Mouse (Mus musculus) hindbrain, embryonic 10.5 days (tissue): ENCODE measurements around the gene Catsperd. TPM values are rescaled to one million over a fixed set of nuclear protein-coding genes. Genes with fewer than 3 reads are reported as not detected.
A peak's percentile ranks its signal among the peaks of the same experiment; 100 is the strongest.
"Not testable (repeated sequence)": the region's sequence is repeated elsewhere in the genome, so short reads cannot be mapped to it uniquely, and the experiment has no call there.

ENCODE experiments used
- DNase-seq: peaks from one replicate; pipeline ENCODE4 v3.0.0-alpha.2; 2017; ENCODE audit warnings: low spot score
- H3K27ac ChIP-seq: fragments of 300-500 bp; sonication (generic); 2 replicates; pipeline ENCODE4 v1.5.1; 2016; ENCODE audit warnings: mild to moderate bottlenecking, moderate library complexity
- H3K27me3 ChIP-seq: fragments of 300-500 bp; sonication (generic); 2 replicates; pipeline ENCODE4 v1.6.1; 2016; ENCODE audit warnings: mild to moderate bottlenecking; ENCODE audit not compliant: poor library complexity, insufficient read depth, severe bottlenecking
- H3K36me3 ChIP-seq: fragments of 300-500 bp; sonication (generic); 2 replicates; pipeline ENCODE4 v1.6.1; 2016; ENCODE audit warnings: mild to moderate bottlenecking, moderate library complexity
- H3K4me1 ChIP-seq: fragments of 300-500 bp; sonication (generic); replicated peaks from 2 replicates; pipeline ENCODE4 v1.6.1; 2016; ENCODE audit warnings: mild to moderate bottlenecking
- H3K4me3 ChIP-seq: fragments of 300-500 bp; sonication (generic); 2 replicates; pipeline ENCODE4 v1.5.1; 2016; ENCODE audit warnings: mild to moderate bottlenecking, moderate library complexity
- H3K9me3 ChIP-seq: fragments of 300-500 bp; sonication (generic); 2 replicates; pipeline ENCODE4 v1.6.1; 2016; ENCODE audit warnings: mild to moderate bottlenecking, moderate library complexity
- WGBS: fragments of 180-500 bp; shearing (Covaris S2); methylation state at CpG from one replicate; pipeline ENCODE4 v1.1.7; 2016; 5-methylcytosine and 5-hydroxymethylcytosine counted together
- polyA plus RNA-seq: library from polyadenylated mRNA; unstranded; fragments of >200 nt; fragmentation: Nextera tagmentation; extraction: Ambion mirVana; gene quantifications from 2 replicates; pipeline ENCODE4 v1.2.1, GENCODE M21; 2016

Catsperd gene
- polyA plus RNA-seq, 1 experiment from 2014 or later: 0.95 TPM

DNA sequence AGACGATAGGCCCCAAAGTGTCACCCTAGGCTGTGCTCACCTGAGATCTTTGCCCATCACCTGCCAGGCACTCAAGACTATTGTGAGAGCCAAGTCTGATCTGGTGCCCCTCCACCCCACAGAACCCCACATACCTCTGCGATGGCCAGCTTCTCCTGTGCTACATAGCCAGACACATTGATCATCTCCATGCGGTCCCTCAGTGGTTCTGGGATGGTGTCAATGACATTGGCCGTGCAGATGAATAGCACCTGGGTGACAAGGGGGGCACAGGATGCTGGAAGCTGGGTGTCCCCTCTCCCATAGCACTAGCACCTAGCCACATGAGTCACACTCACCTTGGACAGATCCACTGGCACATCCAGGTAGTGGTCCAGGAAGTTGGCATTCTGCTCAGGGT is 12.2 kb upstream of the Catsperd start:
- WGBS: 91% methylated on average over 4 of the region's 4 CpGs
- DNase-seq: no peak
- Histone ChIP-seq H3K36me3 (peaks cover 70% of the 10 kb centered on the region), H3K9me3 (no peaks in the 10 kb centered on the region), H3K4me1 (peaks cover 45% of the 10 kb centered on the region), H3K4me3 (peak overlapping the region; percentile 87), H3K27me3 (no peaks in the 10 kb centered on the region), H3K27ac (no peak overlapping the region)

DNA sequence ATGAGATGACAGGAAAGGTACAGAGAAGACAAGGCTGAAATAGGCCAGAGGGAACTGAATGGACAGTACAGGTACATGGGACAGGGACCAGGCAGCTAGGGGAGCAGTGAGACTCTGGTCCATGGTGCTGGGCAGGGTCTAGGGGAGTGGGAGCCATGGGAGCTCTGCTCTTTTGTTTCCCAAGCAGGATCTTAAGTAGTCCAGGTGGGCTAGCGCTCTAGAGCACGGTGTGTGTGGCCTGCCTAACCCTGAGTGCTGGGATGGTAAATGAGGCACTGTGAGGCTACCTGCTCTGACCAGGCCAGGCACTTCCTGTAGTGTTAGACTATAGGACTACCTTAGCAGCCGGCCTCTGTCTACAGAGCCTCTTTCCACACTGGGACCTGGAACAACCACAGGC is 11.2 kb upstream of the Catsperd start:
- Histone ChIP-seq H3K4me3 (no peak overlapping the region), H3K27me3 (no peaks in the 10 kb centered on the region), H3K36me3 (peaks cover 79% of the 10 kb centered on the region), H3K9me3 (no peaks in the 10 kb centered on the region), H3K4me1 (peaks cover 36% of the 10 kb centered on the region), H3K27ac (no peak overlapping the region)
- no peak for DNase-seq
- 88% methylated on average over 3 of the region's 3 CpGs for WGBS

DNA sequence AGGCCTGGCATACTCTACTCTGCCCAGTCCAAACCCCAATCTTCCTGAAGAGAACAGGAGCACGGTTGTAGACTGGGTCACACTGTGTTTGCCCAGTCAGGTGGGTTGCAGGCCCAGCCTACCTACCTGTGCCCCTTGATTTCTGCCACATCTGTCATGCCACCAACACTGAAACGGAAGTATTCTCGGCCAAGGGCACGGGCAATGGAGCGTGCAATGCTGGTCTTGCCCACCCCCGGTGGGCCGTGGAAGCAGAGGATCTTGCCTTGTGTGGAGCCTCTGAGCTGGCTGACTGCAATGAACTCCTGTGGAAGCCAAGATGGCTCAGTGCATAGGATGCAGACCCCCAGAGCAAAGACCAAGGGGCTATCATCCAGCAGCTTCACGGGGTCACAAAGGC is 10.3 kb upstream of the Catsperd start:
- Histone ChIP-seq H3K36me3 (peaks cover 88% of the 10 kb centered on the region), H3K27ac (no peak overlapping the region), H3K27me3 (no peaks in the 10 kb centered on the region), H3K4me3 (peak overlapping the region; percentile 6; the same call in 1 of the 2 replicates), H3K9me3 (no peaks in the 10 kb centered on the region), H3K4me1 (peaks cover 27% of the 10 kb centered on the region)
- WGBS: 95% methylated on average over 8 of the region's 8 CpGs
- no peak for DNase-seq

DNA sequence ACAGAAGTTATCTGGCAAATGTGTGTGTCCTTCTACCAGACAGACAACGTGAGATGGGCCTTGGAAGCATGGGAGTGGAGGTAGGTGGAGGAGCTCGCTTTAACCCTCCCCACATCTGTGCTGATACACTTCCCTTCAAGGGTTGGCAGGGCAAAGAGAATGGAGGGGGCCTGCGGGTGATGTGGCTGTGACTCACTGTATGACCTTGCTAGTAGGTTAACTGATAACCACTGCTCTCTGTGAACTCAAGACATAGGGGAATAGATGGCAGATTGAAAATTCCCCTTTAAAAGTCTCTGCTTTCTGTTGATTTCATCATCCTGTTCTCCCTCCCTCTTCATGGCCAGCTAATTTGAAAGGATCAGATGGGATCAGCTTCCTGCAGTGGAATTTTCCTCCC is 2.4 kb upstream of the Catsperd start:
- Histone ChIP-seq H3K9me3 (no peaks in the 10 kb centered on the region), H3K4me1 (peaks cover 29% of the 10 kb centered on the region), H3K27me3 (no peaks in the 10 kb centered on the region), H3K4me3 (peak overlapping the region; percentile 98), H3K36me3 (peaks cover 47% of the 10 kb centered on the region), H3K27ac (no peak overlapping the region)
- WGBS: 89% methylated on average over 3 of the region's 3 CpGs
- no peak for DNase-seq

DNA sequence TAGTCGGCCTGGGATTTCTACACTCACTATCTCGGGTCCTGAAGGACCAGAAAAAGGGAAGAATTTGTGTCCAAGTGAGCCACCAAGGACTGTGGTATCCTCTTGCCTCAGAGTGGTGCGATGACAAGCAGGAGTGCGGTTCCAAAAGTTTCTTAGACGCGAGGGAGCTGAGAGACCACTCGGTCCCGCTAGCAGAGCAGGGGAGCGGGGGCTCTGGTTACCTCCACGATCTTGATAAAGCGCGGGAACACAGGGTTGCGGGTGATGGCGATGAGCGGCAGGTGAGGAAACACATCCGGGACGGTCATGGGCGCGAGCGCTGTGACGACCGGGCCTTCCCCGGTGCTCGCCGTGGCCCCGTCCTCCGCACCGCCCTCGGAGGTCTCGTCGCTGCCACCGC is 1.7 kb upstream of the Catsperd start:
- Histone ChIP-seq H3K4me3 (peak overlapping the region; percentile 98), H3K4me1 (peaks cover 29% of the 10 kb centered on the region), H3K27ac (peak overlapping the region; percentile 93), H3K9me3 (no peaks in the 10 kb centered on the region), H3K27me3 (no peaks in the 10 kb centered on the region), H3K36me3 (peaks cover 39% of the 10 kb centered on the region)
- no peak for DNase-seq
- under 1% methylated on average over 32 of the region's 32 CpGs for WGBS

DNA sequence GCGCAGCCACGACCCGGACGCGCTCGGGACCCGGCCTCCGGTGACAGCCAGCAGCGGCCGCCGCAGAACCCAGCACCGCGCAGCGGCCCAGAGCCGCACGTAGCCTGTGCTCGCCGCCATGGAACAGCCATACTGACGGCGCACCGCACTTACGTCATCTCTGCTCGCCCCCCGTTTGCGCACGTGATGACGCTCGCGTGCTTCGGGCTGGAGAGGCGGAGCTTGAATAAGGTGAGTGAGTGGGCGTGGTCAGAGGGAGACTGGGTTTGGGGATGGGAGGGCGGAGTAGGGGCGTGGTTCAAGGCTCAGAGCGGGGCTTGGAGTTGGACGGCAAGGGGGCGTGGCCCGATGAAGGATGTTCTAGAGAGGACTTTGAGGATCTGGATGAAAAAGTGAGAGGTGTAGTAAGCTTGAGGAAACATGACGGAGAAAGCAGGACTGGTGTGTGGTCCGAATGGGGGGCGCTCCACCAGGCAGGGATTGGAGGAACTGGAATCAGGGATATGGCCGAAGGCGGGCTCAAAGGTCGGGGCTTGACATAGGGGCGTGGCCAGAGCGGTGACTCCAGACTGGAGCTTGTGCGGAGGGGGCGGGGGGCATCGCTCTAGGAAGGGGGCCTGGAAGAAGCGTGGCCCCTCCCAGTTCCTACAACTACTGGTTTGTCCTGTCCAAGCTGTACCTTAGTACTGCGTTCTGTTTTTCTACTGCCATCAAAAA is 1.0 kb upstream of the Catsperd start, which contains the start of gene Lonp1:
Gene Lonp1 (minus strand): TSS at position 134 of the 717 bp plus-strand sequence.
- Histone ChIP-seq H3K36me3 (peaks cover 33% of the 10 kb centered on the region), H3K4me3 (peak within 1 kb of the TSS; percentile 98), H3K27me3 (no peaks in the 10 kb centered on the region), H3K4me1 (peaks cover 29% of the 10 kb centered on the region), H3K9me3 (no peaks in the 10 kb centered on the region), H3K27ac (peak within 1 kb of the TSS; percentile 93)
- DNase-seq: peak; percentile 99
- WGBS: under 1% methylated on average over 51 of the region's 51 CpGs

DNA sequence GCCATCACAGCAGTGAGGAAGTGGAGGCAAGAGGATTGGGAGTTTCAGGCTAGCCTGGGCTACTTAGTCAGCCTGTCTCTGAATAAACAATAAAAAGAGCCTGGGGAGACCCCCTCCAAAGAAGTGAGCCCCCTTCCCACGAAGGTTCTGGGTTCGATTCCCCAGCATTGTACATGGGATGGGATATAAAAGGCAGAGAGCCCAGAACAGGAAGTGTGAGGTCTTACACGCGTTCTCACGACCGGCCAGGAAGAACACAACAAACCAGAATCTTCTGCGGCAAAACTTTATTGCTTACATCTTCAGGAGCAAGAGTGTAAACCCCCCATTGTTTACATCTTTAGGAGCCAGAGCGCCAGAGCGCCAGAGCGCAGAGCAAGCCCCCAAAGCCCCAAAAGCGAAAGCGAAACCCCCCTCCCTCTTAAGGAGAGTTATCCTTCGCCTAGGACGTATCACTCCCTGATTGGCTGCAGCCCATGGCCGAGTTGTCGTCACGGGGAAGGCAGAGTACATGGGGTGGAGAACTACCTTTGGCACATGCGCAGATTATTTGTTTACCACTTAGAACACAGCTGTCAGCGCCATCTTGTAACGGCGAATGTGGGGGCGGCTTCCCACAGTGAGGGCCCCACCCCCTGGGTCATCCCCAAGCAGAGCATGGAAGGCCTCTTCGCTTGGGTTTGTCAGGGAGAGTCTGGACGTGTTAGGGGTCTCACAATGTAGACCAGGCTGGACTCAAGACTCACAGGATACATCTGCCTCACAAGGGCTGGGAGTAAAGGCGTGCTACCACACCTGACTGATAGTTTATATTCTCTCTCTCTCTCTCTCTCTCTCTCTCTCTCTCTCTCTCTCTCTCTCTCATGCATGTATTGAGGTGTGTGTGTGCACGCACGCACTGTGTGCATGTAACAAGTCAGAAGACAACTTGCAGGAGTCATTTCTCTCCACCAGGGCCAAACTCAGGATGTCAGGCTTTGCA is 2.1 kb downstream of the Catsperd start:
- WGBS: 91% methylated on average over 27 of the region's 27 CpGs

DNA sequence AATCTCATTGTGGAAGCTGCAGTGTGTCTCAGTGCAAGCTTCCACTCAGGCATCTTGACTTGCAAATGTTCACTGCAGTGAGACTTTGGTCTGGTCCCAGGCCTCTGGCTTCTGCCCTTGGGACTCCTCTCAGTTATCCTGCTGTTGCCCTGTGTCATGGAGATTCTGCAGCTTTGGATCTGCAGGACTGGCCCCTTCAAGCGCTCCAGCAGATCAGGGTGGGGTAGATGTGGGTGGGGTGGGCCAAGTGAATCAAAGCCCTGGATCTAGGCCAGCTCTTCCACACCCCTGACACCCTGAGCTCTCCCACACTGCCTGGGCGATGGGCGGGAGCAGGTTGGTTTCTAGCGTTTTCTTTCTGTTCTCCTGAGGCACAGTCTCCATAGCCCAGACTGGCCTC is 3.9 kb downstream of the Catsperd start:
- WGBS: 54% methylated on average over 4 of the region's 4 CpGs

More for the DNA sequence above, 2.1 kb downstream of the Catsperd start:
- not testable (repeated sequence) for H3K4me3 ChIP-seq, H3K27me3 ChIP-seq, H3K27ac ChIP-seq, H3K36me3 ChIP-seq, DNase-seq, H3K9me3 ChIP-seq
- H3K4me1 ChIP-seq: peaks cover 25% of the 10 kb centered on the region

DNA sequence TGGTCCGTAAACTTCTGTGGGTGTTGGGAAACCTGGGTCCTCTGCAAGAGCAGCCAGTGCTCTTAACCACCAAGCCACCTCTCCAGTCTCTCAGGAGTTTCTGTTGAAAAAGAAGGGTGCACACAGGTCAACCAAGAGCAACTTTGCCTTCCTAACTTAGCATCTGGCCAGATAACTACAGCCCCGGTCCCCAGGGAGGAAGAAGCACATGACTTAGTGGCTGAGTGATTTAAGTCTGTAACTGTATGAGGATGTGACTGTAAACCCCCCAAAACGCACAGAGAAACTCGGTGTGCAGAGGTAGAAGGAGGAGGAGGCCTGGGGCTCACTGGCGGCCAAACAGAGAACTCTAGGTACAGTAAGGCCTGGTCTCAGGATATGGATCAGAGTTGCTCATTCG is 6.1 kb downstream of the Catsperd start:
- Histone ChIP-seq H3K36me3 (no peaks in the 10 kb centered on the region), H3K27me3 (no peaks in the 10 kb centered on the region), H3K9me3 (no peaks in the 10 kb centered on the region), H3K4me3 (no peak overlapping the region), H3K4me1 (no peaks in the 10 kb centered on the region), H3K27ac (no peak overlapping the region)
- no peak for DNase-seq
- 84% methylated on average over 6 of the region's 6 CpGs for WGBS

More for the DNA sequence above, 3.9 kb downstream of the Catsperd start:
- H3K4me1 ChIP-seq: peaks cover 8% of the 10 kb centered on the region
- no peak overlapping the region for H3K4me3 ChIP-seq
- DNase-seq: no peak
- no peaks in the 10 kb centered on the region for H3K36me3 ChIP-seq
- no peaks in the 10 kb centered on the region for H3K27me3 ChIP-seq
- no peaks in the 10 kb centered on the region for H3K9me3 ChIP-seq
- no peak overlapping the region for H3K27ac ChIP-seq

DNA sequence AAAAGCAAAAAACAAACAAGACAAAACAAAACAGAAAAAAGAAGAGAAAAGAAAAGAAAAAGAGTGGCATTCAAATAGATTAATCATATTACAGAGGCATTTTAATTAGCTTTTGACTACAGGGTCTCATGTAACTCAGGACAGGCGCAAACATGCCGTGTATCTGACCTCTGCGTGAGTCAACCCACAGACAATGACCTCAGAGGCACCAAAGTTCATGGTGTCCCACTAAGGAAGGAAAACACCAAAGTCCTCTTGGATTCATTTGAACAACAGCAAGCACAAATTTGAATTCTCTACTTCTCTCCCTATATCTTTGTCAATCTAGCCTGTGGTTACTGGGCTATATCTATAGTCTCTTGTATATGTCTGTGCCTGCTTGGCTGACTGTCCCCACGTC is 15.3 kb downstream of the Catsperd start:
- H3K36me3 ChIP-seq: no peaks in the 10 kb centered on the region
- WGBS: 82% methylated on average over 4 of the region's 4 CpGs
- no peak for DNase-seq

DNA sequence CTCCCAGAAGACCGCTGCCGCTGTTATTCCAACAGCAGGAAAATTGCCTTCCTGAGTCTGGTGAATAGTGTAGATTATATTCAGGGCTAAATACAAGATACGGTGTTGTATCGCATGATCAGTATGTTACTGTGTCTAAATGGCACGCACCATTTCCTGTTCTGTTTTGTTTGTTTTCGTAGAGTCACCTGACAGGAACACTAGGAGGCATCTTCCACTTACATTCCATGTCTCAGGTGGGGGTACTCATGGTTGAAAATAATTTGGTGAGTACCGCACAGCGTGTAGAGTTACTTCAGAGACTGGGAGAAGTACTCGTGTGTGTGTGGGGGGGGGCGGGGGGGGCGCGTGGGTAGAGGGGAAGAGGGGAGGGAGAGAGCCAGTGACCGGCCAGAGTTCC is 19.6 kb downstream of the Catsperd start:
- H3K4me1 ChIP-seq: 0 out of 2 replicates have a peak, but pooled peaks cover 4% of the 10 kb centered on the region
- 68% methylated on average over 12 of the region's 13 CpGs for WGBS
- no peaks in the 10 kb centered on the region for H3K36me3 ChIP-seq
- H3K9me3 ChIP-seq: no peaks in the 10 kb centered on the region
- H3K27me3 ChIP-seq: 0 out of 2 replicates have a peak, but pooled peaks cover 3% of the 10 kb centered on the region
- no peak overlapping the region for H3K4me3 ChIP-seq
- H3K27ac ChIP-seq: no peak overlapping the region
- DNase-seq: no peak

More for the DNA sequence above, 15.3 kb downstream of the Catsperd start:
- no peak overlapping the region for H3K4me3 ChIP-seq
- H3K9me3 ChIP-seq: no peaks in the 10 kb centered on the region
- H3K27me3 ChIP-seq: 0 out of 2 replicates have a peak, but pooled peaks cover under 1% of the 10 kb centered on the region
- H3K27ac ChIP-seq: no peak overlapping the region
- H3K4me1 ChIP-seq: 0 out of 2 replicates have a peak, but pooled peaks cover 4% of the 10 kb centered on the region

DNA sequence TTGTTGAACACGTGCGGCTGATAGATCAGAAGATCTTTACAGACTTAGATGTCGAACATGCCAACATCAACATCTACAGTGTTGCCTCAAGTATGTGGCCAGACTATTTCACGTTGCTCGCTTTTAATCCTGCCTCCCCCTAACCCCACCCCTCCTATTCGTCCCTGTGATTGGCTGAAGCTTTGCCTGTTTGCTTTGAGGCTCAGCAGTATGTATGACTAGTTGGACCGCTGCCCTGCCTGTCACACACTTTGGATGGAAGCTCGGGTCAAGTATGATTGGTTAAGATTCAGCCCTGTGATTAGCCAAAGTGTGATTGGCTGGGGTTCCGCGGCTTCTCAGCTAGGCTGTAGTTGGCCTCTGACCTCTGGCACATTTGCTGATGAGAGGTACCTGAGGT is 23.9 kb downstream of the Catsperd start:
- H3K4me3 ChIP-seq: no peak overlapping the region
- 0 out of 2 replicates have a peak, but pooled peaks cover 4% of the 10 kb centered on the region for H3K4me1 ChIP-seq
- DNase-seq: no peak
- H3K27me3 ChIP-seq: 0 out of 2 replicates have a peak, but pooled peaks cover 3% of the 10 kb centered on the region
- H3K9me3 ChIP-seq: no peaks in the 10 kb centered on the region
- no peaks in the 10 kb centered on the region for H3K36me3 ChIP-seq
- WGBS: 41% methylated on average over 10 of the region's 10 CpGs
- H3K27ac ChIP-seq: no peak overlapping the region
